Mouse (Mus musculus) embryonic facial prominence, embryonic 14.5 days (tissue): Measurements from ENCODE around the gene Lpcat3. TPM values are rescaled to one million over a fixed set of nuclear protein-coding genes. Genes with fewer than 3 reads are reported as not detected.

Experiments
- ATAC-seq: fragments of 200-750 bp; cut with Nextera tagmentation; 2 replicates; pipeline ENCODE4 v1.8.0; 2017; ENCODE audit warnings: low read depth, moderate number of reproducible peaks, moderate TSS enrichment
- DNase-seq: peaks from one replicate; pipeline ENCODE4 v3.0.0-alpha.2; 2015; ENCODE audit warnings: low spot score
- H3K27ac ChIP-seq: fragments of 300-500 bp; sonication (generic); replicated peaks from 2 replicates; pipeline ENCODE4 v1.5.1; 2014; ENCODE audit warnings: low read depth, mild to moderate bottlenecking, low read length, moderate library complexity
- H3K27me3 ChIP-seq: fragments of 300-500 bp; sonication (generic); replicated peaks from 2 replicates; pipeline ENCODE4 v1.6.1; 2014; ENCODE audit warnings: low read length; ENCODE audit not compliant: control insufficient read depth, insufficient read depth
- H3K36me3 ChIP-seq: fragments of 300-500 bp; sonication (generic); 2 replicates; pipeline ENCODE4 v1.6.1; 2014; ENCODE audit warnings: low read length, mixed read lengths; ENCODE audit not compliant: control insufficient read depth, insufficient read depth
- H3K4me1 ChIP-seq: fragments of 300-500 bp; sonication (generic); 2 replicates; pipeline ENCODE4 v1.6.1; 2014; ENCODE audit warnings: antibody characterized with exemption, low read length; ENCODE audit not compliant: control insufficient read depth, insufficient read depth
- H3K4me2 ChIP-seq: fragments of 300-500 bp; sonication (generic); 2 replicates; pipeline ENCODE4 v1.6.1; 2014; ENCODE audit warnings: low read depth, mild to moderate bottlenecking, low read length, moderate library complexity, mixed read lengths
- H3K4me3 ChIP-seq: fragments of 300-500 bp; sonication (generic); 2 replicates; pipeline ENCODE4 v1.5.1; 2014; ENCODE audit warnings: low read depth, mild to moderate bottlenecking, low read length
- H3K9ac ChIP-seq: fragments of 300-500 bp; sonication (generic); 2 replicates; pipeline ENCODE4 v1.6.1; 2014; ENCODE audit warnings: low read depth, mild to moderate bottlenecking, low read length, moderate library complexity, mixed read lengths
- H3K9me3 ChIP-seq: fragments of 300-500 bp; sonication (generic); 2 replicates; pipeline ENCODE4 v1.6.1; 2016; ENCODE audit warnings: low read length; ENCODE audit not compliant: control insufficient read depth
- WGBS: fragments of 180-500 bp; shearing (Covaris S2); extraction: QIAGEN DNeasy Blood & Tissue Kit; methylation state at CpG from one replicate; pipeline ENCODE4 v1.1.7; 2014; 5-methylcytosine and 5-hydroxymethylcytosine counted together
- microRNA counts: library from miRNA; unstranded; fragments of <30 nt; microRNA quantifications from one replicate; lab custom pipeline; 2017
- microRNA-seq: library from miRNA; unstranded; fragments of <30 nt; microRNA quantifications from one replicate; pipeline ENCODE4, GENCODE M21; 2016; ENCODE audit warnings: borderline number of aligned reads
- polyA plus RNA-seq: library from polyadenylated mRNA; unstranded; fragments of >200 nt; fragmentation: Nextera tagmentation; extraction: Ambion mirVana; gene quantifications from 2 replicates; pipeline ENCODE4 v1.2.1, GENCODE M21; 2014

The Lpcat3 gene
- polyA plus RNA-seq, 1 experiment from 2014 or later = 48.1 TPM

DNA sequence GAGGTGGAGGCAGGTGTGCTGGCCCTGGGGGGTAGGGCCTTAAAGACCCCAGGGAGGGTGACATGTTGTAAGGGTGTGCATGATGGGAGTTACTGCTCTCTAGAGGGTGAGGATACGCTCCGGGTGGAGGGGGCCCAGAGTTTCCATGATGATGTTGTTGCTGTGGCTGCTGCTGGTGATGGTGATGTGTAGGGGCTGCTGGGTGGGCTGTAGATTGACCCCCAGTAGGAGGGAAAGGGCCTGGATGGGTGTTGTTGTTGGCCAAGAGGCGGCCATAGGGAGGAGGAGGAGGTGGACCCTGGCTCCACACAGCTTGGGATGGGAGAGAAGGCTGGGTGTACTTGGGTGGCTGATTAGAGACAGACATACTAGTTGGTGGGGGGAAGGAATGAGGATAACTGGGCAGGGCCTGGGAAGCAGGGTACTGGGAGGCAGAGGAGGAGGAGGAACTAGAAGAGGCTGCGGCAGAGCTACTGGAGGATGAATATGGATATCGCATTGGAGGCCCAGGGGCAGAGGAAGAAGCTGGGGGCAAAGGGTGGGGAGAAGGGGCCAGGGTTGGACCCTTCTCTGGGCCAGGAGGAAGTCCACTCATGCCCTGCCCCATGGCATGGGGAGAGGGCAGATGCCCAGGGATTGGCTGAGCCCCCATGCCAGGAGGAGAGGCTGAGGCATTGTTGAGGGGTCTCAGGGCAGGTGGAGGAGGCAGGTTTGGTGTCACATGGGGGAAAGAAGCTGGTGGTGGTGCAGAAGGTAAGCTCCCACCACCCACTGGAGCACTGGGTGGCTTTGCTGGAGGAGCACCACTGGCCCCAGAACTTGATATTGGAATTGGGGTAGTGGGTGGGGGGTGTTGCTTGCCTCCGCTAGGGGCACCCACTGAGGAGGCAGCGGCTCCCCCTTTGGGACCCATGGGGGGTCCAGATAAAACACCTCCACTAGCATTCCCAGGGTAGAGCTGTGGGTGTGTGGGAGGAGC, 84.1 kb downstream of the Lpcat3 start:
- peak; percentile 7; the same call in 1 of the 2 replicates for ATAC-seq
- Histone ChIP-seq H3K9me3 (no peaks in the 10 kb centered on the region), H3K27ac (no peak overlapping the region; the same call in 1 of the 2 replicates), H3K4me3 (peak overlapping the region; percentile 54), H3K4me2 (peak overlapping the region; percentile 96), H3K4me1 (peaks cover 10% of the 10 kb centered on the region; the same call in 1 of the 2 replicates), H3K36me3 (peaks cover 77% of the 10 kb centered on the region), H3K27me3 (no peaks in the 10 kb centered on the region), H3K9ac (peak overlapping the region; percentile 80; the same call in 1 of the 2 replicates)
- DNase-seq = no peak
- whole genome bisulfite sequencing = 88% methylated on average over 7 of the region's 7 CpGs

DNA sequence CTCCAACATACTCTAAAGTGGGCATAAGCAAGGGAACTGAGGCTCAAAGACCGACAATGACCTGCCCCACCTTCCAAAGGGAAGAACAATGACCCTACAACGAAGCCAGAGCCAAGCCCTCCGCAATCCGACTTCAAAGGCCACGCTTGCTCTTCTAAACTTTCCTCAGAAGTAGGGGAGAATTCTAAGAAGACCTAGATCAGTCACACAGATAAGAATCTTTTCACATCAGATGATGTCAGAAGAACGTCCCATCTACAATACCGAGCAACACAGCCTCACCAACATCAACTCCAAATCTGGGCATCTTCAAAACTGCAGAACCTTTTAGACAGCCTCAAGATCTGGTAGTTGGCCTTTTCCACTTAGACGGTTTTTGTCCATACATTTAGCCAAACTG, 87.6 kb downstream of the Lpcat3 start:
- peaks cover 56% of the 10 kb centered on the region for H3K36me3 ChIP-seq
- no peaks in the 10 kb centered on the region for H3K9me3 ChIP-seq
- WGBS = 85% methylated on average over 8 of the region's 8 CpGs
- no peak overlapping the region for H3K9ac ChIP-seq
- no peaks in the 10 kb centered on the region for H3K27me3 ChIP-seq
- no peak overlapping the region for H3K4me2 ChIP-seq
- ATAC-seq (no peak), DNase-seq (no peak)
- no peak overlapping the region for H3K27ac ChIP-seq
- H3K4me1 ChIP-seq = peaks cover 22% of the 10 kb centered on the region
- no peak overlapping the region for H3K4me3 ChIP-seq

DNA sequence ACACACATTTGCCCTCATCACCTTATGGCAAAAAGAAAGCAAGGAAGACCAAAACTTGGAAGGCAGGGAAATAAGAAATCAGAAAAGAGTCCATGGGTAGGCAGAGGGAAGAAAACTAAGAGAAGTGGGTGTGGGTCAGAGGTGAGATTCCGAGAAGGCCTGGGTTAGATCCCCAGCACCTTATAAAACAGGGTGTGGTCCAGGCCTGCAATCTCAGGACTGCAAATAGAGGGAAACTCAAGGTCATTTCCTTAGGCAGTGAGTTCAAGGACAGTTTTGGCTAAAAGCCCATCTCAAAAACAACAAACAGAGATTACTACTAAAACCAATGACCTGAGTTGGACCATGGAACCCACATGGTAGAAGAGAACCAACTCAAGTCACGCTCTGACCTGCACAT, 91.0 kb downstream of the Lpcat3 start:
- 89% methylated on average over 2 of the region's 2 CpGs for WGBS
- Histone ChIP-seq H3K36me3 (peaks cover 31% of the 10 kb centered on the region), H3K4me3 (no peak overlapping the region), H3K9me3 (no peaks in the 10 kb centered on the region), H3K4me2 (no peak overlapping the region), H3K27ac (no peak overlapping the region), H3K4me1 (peaks cover 30% of the 10 kb centered on the region), H3K27me3 (no peaks in the 10 kb centered on the region), H3K9ac (no peak overlapping the region)
- no peak for ATAC-seq
- DNase-seq = no peak

MicroRNAs encoded within 50 kb of the gene (microRNA counts, 519-probe panel; counts per million panel counts)
- microRNA mmu-miR-141 (lab: Ali Mortazavi, UCI) (2,729 counts per million, percentile 58 among the panel's probes with 10 or more counts), microRNA mmu-miR-200c (lab: Ali Mortazavi, UCI) (3,462 counts per million, percentile 81 among the panel's probes with 10 or more counts)

Small RNAs within 50 kb of the gene (microRNA-seq; reads per million reads assigned to microRNA genes)
- gene Mir141 = 968 reads per million, percentile 75 among the genes with 10 or more reads in this experiment
- 5,632 reads per million, percentile 90 among the genes with 10 or more reads in this experiment for gene Mir200c

Other genes starting within 250 kb of the Lpcat3 start
- 38.6 and 43.6 TPM in 2 replicates for gene Pex5, start 248.0 kb upstream of the Lpcat3 start, polyA plus RNA-seq
- gene Clstn3, start 198.2 kb upstream of the Lpcat3 start, polyA plus RNA-seq = 7.7 and 9.7 TPM in 2 replicates
- gene C1rl, start 169.9 kb upstream of the Lpcat3 start, polyA plus RNA-seq = 0.31 and 0.39 TPM in 2 replicates
- gene C1ra, start 150.6 kb upstream of the Lpcat3 start, polyA plus RNA-seq = 2.8 and 3.4 TPM in 2 replicates
- gene C1s1, start 120.7 kb upstream of the Lpcat3 start, polyA plus RNA-seq = 5.4 and 7.4 TPM in 2 replicates
- gene C1rb, start 92.7 kb upstream of the Lpcat3 start, polyA plus RNA-seq = 0.10 TPM in 1 of 2 replicates, not detected in the other
- gene C1s2, start 26.9 kb upstream of the Lpcat3 start, polyA plus RNA-seq = 0.11 and 0.22 TPM in 2 replicates
- 172 and 175 TPM in 2 replicates for gene Emg1, start 49.2 kb downstream of the Lpcat3 start, polyA plus RNA-seq
- 286 and 299 TPM in 2 replicates for gene Phb2, start 49.3 kb downstream of the Lpcat3 start, polyA plus RNA-seq
- gene Ptpn6, start 75.7 kb downstream of the Lpcat3 start, polyA plus RNA-seq = 14.3 and 16.1 TPM in 2 replicates
- gene Grcc10, start 78.3 kb downstream of the Lpcat3 start, polyA plus RNA-seq = 392 and 415 TPM in 2 replicates
- gene Gm45234, start 93.0 kb downstream of the Lpcat3 start, polyA plus RNA-seq = not detected in 2 replicates
- gene Atn1, start 93.5 kb downstream of the Lpcat3 start, polyA plus RNA-seq = 13.8 and 14.9 TPM in 2 replicates
- gene Eno2, start 106.6 kb downstream of the Lpcat3 start, polyA plus RNA-seq = 10.4 and 11.2 TPM in 2 replicates
- 1.9 and 13.2 TPM in 2 replicates for gene Lrrc23, start 116.7 kb downstream of the Lpcat3 start, polyA plus RNA-seq
- gene Spsb2, start 145.6 kb downstream of the Lpcat3 start, polyA plus RNA-seq = 9.1 and 10.0 TPM in 2 replicates
- gene Tpi1, start 151.3 kb downstream of the Lpcat3 start, polyA plus RNA-seq = 861 and 874 TPM in 2 replicates
- 110 and 131 TPM in 2 replicates for gene Usp5, start 166.5 kb downstream of the Lpcat3 start, polyA plus RNA-seq
- 107 and 131 TPM in 2 replicates for gene Cdca3, start 166.5 kb downstream of the Lpcat3 start, polyA plus RNA-seq
- 2.9 and 3.5 TPM in 2 replicates for gene Gnb3, start 177.2 kb downstream of the Lpcat3 start, polyA plus RNA-seq
- gene P3h3, start 194.7 kb downstream of the Lpcat3 start, polyA plus RNA-seq = 49.5 and 57.0 TPM in 2 replicates
- 0.95 and 1.5 TPM in 2 replicates for gene Gpr162, start 201.0 kb downstream of the Lpcat3 start, polyA plus RNA-seq
- 0.07 and 0.25 TPM in 2 replicates for gene Cd4, start 225.2 kb downstream of the Lpcat3 start, polyA plus RNA-seq
- gene Lag3, start 248.7 kb downstream of the Lpcat3 start, polyA plus RNA-seq = 1.9 and 2.4 TPM in 2 replicates